ENCODE assay signal across 14 mouse cellular contexts in the genomic region with DNA sequence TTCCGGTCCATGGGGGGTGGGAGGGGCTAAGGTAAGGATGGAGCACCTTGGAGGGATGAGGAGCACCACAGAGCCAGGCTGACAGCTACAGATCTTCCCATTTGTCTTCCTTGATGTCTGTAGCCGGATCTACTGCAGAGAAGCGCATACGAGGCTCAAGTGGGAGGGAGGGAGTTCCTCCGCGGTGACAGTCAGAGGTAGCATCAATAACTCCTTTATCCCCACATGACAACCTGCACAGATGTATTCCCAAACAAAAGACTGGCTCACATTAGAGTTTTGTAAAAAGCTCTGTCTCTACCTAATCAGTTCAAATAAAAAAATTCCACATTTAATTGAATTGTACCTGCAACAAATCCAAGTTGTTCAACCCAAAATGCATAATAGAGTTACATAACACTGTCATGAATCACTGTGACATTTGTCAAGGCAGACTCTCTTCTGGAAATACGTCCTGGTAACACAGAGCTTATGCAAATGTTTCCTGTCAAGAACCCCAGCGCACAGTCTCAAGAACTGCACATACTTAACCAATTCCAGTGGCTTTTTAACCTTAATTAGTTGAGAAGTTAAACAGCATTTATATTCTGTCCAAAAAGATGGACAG.
DNase-seq lines count a peak whose midpoint lies in the region; ATAC-seq and TF ChIP-seq lines count a peak whose summit lies in the region.
"Had no signal": no experiment of that assay in that cellular context is flagged by ENCODE, and none has a peak within 500 bp of the region (broad histone marks: within the 10 kb centered on the region; RNA-seq: fewer than 3 reads in every experiment).

No protein-coding gene starts in this region.

- no peak overlapping the region for H3K27ac ChIP-seq in forebrain, embryonic 14.5 days (ENCODE audit: low read depth, low read length)
- H3K27ac ChIP-seq in forebrain, embryonic 11.5 days (ENCODE audit: low read depth, low read length), result no peak overlapping the region
- H3K27ac ChIP-seq in hindbrain, embryonic 11.5 days (ENCODE audit: low read depth, low read length), result no peak overlapping the region
- H3K27ac ChIP-seq in hindbrain, embryonic 14.5 days, result no peak overlapping the region
- peak overlapping the region; percentile 50; the same call in 1 of the 2 replicates for H3K27ac ChIP-seq in left cerebral cortex, adult 2 months
- H3K27ac ChIP-seq: gastrocnemius, adult 2 months; heart, adult 2 months; kidney, postnatal 0 days; liver, embryonic 15.5 days; midbrain, embryonic 12.5 days had no signal

- H3K79me3 ChIP-seq in C2C12 (ENCODE audit: low read depth), result no peaks in the 10 kb centered on the region

- no peaks in the 10 kb centered on the region for H3K9me3 ChIP-seq in forebrain, embryonic 14.5 days (replicated peaks; ENCODE audit: control insufficient read depth, low read length)
- H3K9me3 ChIP-seq in forebrain, embryonic 11.5 days (ENCODE audit: control insufficient read depth, low read length), result no peaks in the 10 kb centered on the region
- no peaks in the 10 kb centered on the region for H3K9me3 ChIP-seq in hindbrain, embryonic 11.5 days (ENCODE audit: control insufficient read depth, low read length)
- H3K9me3 ChIP-seq in hindbrain, embryonic 14.5 days (ENCODE audit: control insufficient read depth, low read length), result no peaks in the 10 kb centered on the region
- H3K9me3 ChIP-seq: liver, embryonic 15.5 days; midbrain, embryonic 12.5 days had no signal

- H3K27me3 ChIP-seq in forebrain, embryonic 14.5 days (replicated peaks; ENCODE audit: control insufficient read depth, insufficient read depth, low read length), result no peaks in the 10 kb centered on the region
- H3K27me3 ChIP-seq in forebrain, embryonic 11.5 days (ENCODE audit: control insufficient read depth, insufficient read depth, low read length), result no peaks in the 10 kb centered on the region
- no peaks in the 10 kb centered on the region for H3K27me3 ChIP-seq in hindbrain, embryonic 11.5 days (ENCODE audit: control insufficient read depth, insufficient read depth, low read length)
- no peaks in the 10 kb centered on the region for H3K27me3 ChIP-seq in hindbrain, embryonic 14.5 days (ENCODE audit: control insufficient read depth, insufficient read depth, low read length)
- no peaks in the 10 kb centered on the region for H3K27me3 ChIP-seq in C2C12 (ENCODE audit: control insufficient read depth, insufficient read depth, insufficient read length)
- H3K27me3 ChIP-seq: midbrain, embryonic 12.5 days; Patski had no signal

- H3K4me1 ChIP-seq in forebrain, embryonic 14.5 days (ENCODE audit: control insufficient read depth, insufficient read depth, low read length), result no peaks in the 10 kb centered on the region
- no peaks in the 10 kb centered on the region for H3K4me1 ChIP-seq in forebrain, embryonic 11.5 days (replicated peaks; ENCODE audit: control insufficient read depth, insufficient read depth, low read length)
- H3K4me1 ChIP-seq in hindbrain, embryonic 11.5 days (replicated peaks; ENCODE audit: control insufficient read depth, insufficient read depth, low read length), result 0 out of 2 replicates have a peak, but pooled peaks cover 2% of the 10 kb centered on the region
- no peaks in the 10 kb centered on the region for H3K4me1 ChIP-seq in hindbrain, embryonic 14.5 days (replicated peaks; ENCODE audit: control insufficient read depth, insufficient read depth, low read length)
- H3K4me1 ChIP-seq: midbrain, embryonic 12.5 days had no signal

- TF ChIP-seq CTCF in left cerebral cortex, adult 2 months (IDR thresholded peaks at IDR 0.05), result no peak
- TF ChIP-seq CTCF in C2C12 (IDR thresholded peaks at IDR 0.05; ENCODE audit: control insufficient read depth, insufficient read depth, insufficient read length), result no peak

- H3K4me2 ChIP-seq in forebrain, embryonic 14.5 days (ENCODE audit: low read length), result no peak overlapping the region
- no peak overlapping the region for H3K4me2 ChIP-seq in forebrain, embryonic 11.5 days (ENCODE audit: low read depth, low read length, severe bottlenecking)
- H3K4me2 ChIP-seq in hindbrain, embryonic 11.5 days (replicated peaks; ENCODE audit: low read depth, low read length), result no peak overlapping the region
- H3K4me2 ChIP-seq in hindbrain, embryonic 14.5 days (replicated peaks), result no peak overlapping the region
- H3K4me2 ChIP-seq: liver, embryonic 15.5 days; midbrain, embryonic 12.5 days had no signal

- no peak overlapping the region for H3K9ac ChIP-seq in forebrain, embryonic 14.5 days (ENCODE audit: low read length)
- H3K9ac ChIP-seq in forebrain, embryonic 11.5 days (ENCODE audit: low read length), result no peak overlapping the region
- no peak overlapping the region for H3K9ac ChIP-seq in hindbrain, embryonic 11.5 days (ENCODE audit: low read depth, low read length)
- H3K9ac ChIP-seq in hindbrain, embryonic 14.5 days, result no peak overlapping the region
- H3K9ac ChIP-seq: liver, embryonic 15.5 days; midbrain, embryonic 12.5 days had no signal

- no peak for ATAC-seq in forebrain, embryonic 14.5 days
- ATAC-seq in forebrain, embryonic 11.5 days (replicated peaks; ENCODE audit: low FRiP score), result no peak
- no peak for ATAC-seq in hindbrain, embryonic 11.5 days (ENCODE audit: low FRiP score)
- no peak for ATAC-seq in hindbrain, embryonic 14.5 days (ENCODE audit: low FRiP score)

- no peaks in the 10 kb centered on the region for H3K36me3 ChIP-seq in forebrain, embryonic 14.5 days (ENCODE audit: control insufficient read depth, insufficient read depth, low read length)
- H3K36me3 ChIP-seq in forebrain, embryonic 11.5 days (ENCODE audit: control insufficient read depth, insufficient read depth, low read length), result no peaks in the 10 kb centered on the region
- H3K36me3 ChIP-seq in hindbrain, embryonic 11.5 days (ENCODE audit: control insufficient read depth, insufficient read depth, low read length), result no peaks in the 10 kb centered on the region
- no peaks in the 10 kb centered on the region for H3K36me3 ChIP-seq in hindbrain, embryonic 14.5 days (replicated peaks; ENCODE audit: control insufficient read depth, insufficient read depth)
- H3K36me3 ChIP-seq in C2C12 (ENCODE audit: control insufficient read depth, insufficient read depth), result no peaks in the 10 kb centered on the region
- H3K36me3 ChIP-seq: liver, embryonic 15.5 days; midbrain, embryonic 12.5 days had no signal

- intact Hi-C loops in left cerebral cortex, adult 2 months (cut with DNase I), result no loop called here
- intact Hi-C loops in left cerebral cortex, postnatal 4 days (cut with DNase I), result no loop called here

- 72% methylated on average over 8 of the region's 8 CpGs for WGBS in forebrain, embryonic 14.5 days
- 70% methylated on average over 8 of the region's 8 CpGs for WGBS in forebrain, embryonic 11.5 days
- 58% methylated on average over 8 of the region's 8 CpGs for WGBS in hindbrain, embryonic 11.5 days
- 47% methylated on average over 8 of the region's 8 CpGs for WGBS in hindbrain, embryonic 14.5 days

- no peak overlapping the region for H3K4me3 ChIP-seq in forebrain, embryonic 14.5 days (ENCODE audit: low read depth, low read length)
- H3K4me3 ChIP-seq in forebrain, embryonic 11.5 days (ENCODE audit: low read depth, low read length), result no peak overlapping the region
- no peak overlapping the region for H3K4me3 ChIP-seq in hindbrain, embryonic 11.5 days (ENCODE audit: low read depth, low read length)
- no peak overlapping the region for H3K4me3 ChIP-seq in hindbrain, embryonic 14.5 days (replicated peaks; ENCODE audit: low read length)
- H3K4me3 ChIP-seq in left cerebral cortex, adult 2 months, result no peak overlapping the region
- H3K4me3 ChIP-seq in C2C12 (ENCODE audit: insufficient read depth, poor library complexity, severe bottlenecking), result no peak overlapping the region
- H3K4me3 ChIP-seq: gastrocnemius, adult 2 months; heart, adult 2 months; liver, embryonic 15.5 days; midbrain, embryonic 12.5 days had no signal

- H3ac ChIP-seq in C2C12 (ENCODE audit: control insufficient read depth, insufficient read length, low read depth), result peak overlapping the region; percentile 10

- DNase-seq in forebrain, embryonic 14.5 days (ENCODE audit: low spot score), result peak; percentile 12
- DNase-seq in forebrain, embryonic 11.5 days (ENCODE audit: low spot score), result no peak
- DNase-seq in hindbrain, embryonic 11.5 days (ENCODE audit: low spot score), result peak; percentile 7
- no peak for DNase-seq in hindbrain, embryonic 14.5 days (ENCODE audit: low spot score)
- no peak for DNase-seq in left cerebral cortex, adult 2 months (ENCODE audit: extremely low spot score in 1 of 2, low spot score in 2 of 2)
- DNase-seq in left cerebral cortex, postnatal 4 days, result no peak
- DNase-seq in adrenal gland, postnatal 25 days, result no peak

- no peaks in the 10 kb centered on the region for H3K79me2 ChIP-seq in C2C12 (ENCODE audit: control insufficient read depth, insufficient read depth)

TF ChIP-seq in C2C12, 6 proteins besides CTCF, POLR2A, EP300 and RAD21:
- no peak for TF ChIP-seq CEBPB (IDR thresholded peaks at IDR 0.05; ENCODE audit: low read depth)
- no peak for TF ChIP-seq USF1 (IDR thresholded peaks at IDR 0.05; ENCODE audit: low read depth)
- TF ChIP-seq MYOD1 (IDR thresholded peaks at IDR 0.05; ENCODE audit: control insufficient read depth, insufficient read length, low read depth), result no peak
- no peak for TF ChIP-seq MAX (IDR thresholded peaks at IDR 0.05)
- TF ChIP-seq MYOG (IDR thresholded peaks at IDR 0.05; ENCODE audit: control insufficient read depth, extremely low read depth, insufficient read length), result no peak
- no peak for TF ChIP-seq FOSL1 (IDR thresholded peaks at IDR 0.05; ENCODE audit: insufficient read depth, low read length, poor library complexity, severe bottlenecking)
TF ChIP-seq in C2C12: peak in this region for 0.

Comparison
In these comparisons a context has a peak if more than half of its experiments do, and no peak if none do; other contexts are left out.
1. DNase-seq: peak in forebrain, embryonic 14.5 days (single experiment) and hindbrain, embryonic 11.5 days (single experiment); none in forebrain, embryonic 11.5 days (single experiment), hindbrain, embryonic 14.5 days (single experiment), left cerebral cortex, adult 2 months (0 of 2), left cerebral cortex, postnatal 4 days (single experiment) and adrenal gland, postnatal 25 days (single experiment).